ENCODE assay signal across 28 mouse cellular contexts in the genomic region with DNA sequence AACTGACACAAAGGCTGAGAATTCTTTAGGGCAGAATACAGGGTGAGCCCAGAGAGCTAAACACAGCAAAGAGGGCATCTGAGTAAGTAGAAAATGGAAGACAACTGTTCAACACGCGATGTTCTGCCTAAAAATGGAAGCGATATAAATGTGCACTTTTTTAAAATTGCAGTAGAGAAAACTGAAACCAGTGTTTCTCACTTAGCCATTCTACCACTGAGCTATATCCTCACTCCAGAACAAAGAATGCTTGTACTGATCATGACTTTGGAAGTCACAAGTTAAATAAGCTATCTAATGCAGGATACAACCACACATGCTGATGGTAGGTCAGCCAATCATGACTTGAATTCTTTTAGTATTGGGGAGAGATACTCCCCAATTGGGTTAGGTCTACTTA. TPM values are rescaled to one million over a fixed set of nuclear protein-coding genes. Genes with fewer than 3 reads are reported as not detected.
DNase-seq lines count a peak whose midpoint lies in the region; ATAC-seq and TF ChIP-seq lines count a peak whose summit lies in the region.
"Had no signal": no experiment of that assay in that cellular context is flagged by ENCODE, and none has a peak within 500 bp of the region (broad histone marks: within the 10 kb centered on the region; RNA-seq: fewer than 3 reads in every experiment).

No protein-coding gene starts in this region.

- no peaks in the 10 kb centered on the region for H3K9me3 ChIP-seq in midbrain, embryonic 11.5 days (ENCODE audit: control insufficient read depth, low read length)
- no peaks in the 10 kb centered on the region for H3K9me3 ChIP-seq in midbrain, postnatal 0 days (ENCODE audit: low read length)
- H3K9me3 ChIP-seq in CH12.LX (replicated peaks; ENCODE audit: low read length): no peaks in the 10 kb centered on the region
- H3K9me3 ChIP-seq: G1E had no signal

- peak; percentile 84 for ATAC-seq in frontal cortex, adult (ENCODE audit: low TSS enrichment)
- ATAC-seq in midbrain, embryonic 11.5 days (ENCODE audit: low FRiP score): no peak
- no peak for ATAC-seq in midbrain, postnatal 0 days (ENCODE audit: low FRiP score)
- ATAC-seq: activated CD4-positive, CD25-positive, alpha-beta regulatory T cell, adult 4 months; CD4-positive, CD25-positive, alpha-beta regulatory T cell, adult 4 months; Patski had no signal

- H3K4me3 ChIP-seq in midbrain, embryonic 11.5 days (ENCODE audit: low read depth, low read length): no peak overlapping the region
- no peak overlapping the region for H3K4me3 ChIP-seq in midbrain, postnatal 0 days (ENCODE audit: low read depth, low read length)
- H3K4me3 ChIP-seq in CH12.LX (replicated peaks in 1 of 3; ENCODE audit: low read depth in 2 of 3, low read length in 2 of 3, poor library complexity in 1 of 3): no peak overlapping the region

- H3K9ac ChIP-seq in midbrain, embryonic 11.5 days (ENCODE audit: low read length): no peak overlapping the region
- no peak overlapping the region for H3K9ac ChIP-seq in midbrain, postnatal 0 days (replicated peaks; ENCODE audit: low read length, poor library complexity, severe bottlenecking)
- H3K9ac ChIP-seq in CH12.LX (ENCODE audit: insufficient read depth, low read depth): no peak overlapping the region

- H3K4me1 ChIP-seq in midbrain, embryonic 11.5 days (ENCODE audit: control insufficient read depth, insufficient read depth, low read length): no peaks in the 10 kb centered on the region
- H3K4me1 ChIP-seq in midbrain, postnatal 0 days (ENCODE audit: insufficient read depth, low read length): no peaks in the 10 kb centered on the region
- H3K4me1 ChIP-seq in CH12.LX (ENCODE audit: control insufficient read depth in 1 of 2, insufficient read depth in 2 of 2): no peaks in the 10 kb centered on the region

- no peak for TF ChIP-seq CTCF in midbrain, postnatal 0 days (IDR thresholded peaks at IDR 0.05)
- no peak for TF ChIP-seq CTCF in CH12.LX (conservative IDR thresholded peaks at IDR 0.05 in 1 of 2, IDR thresholded peaks at IDR 0.05 in 1 of 2; ENCODE audit: low read depth in 2 of 2, low read length in 2 of 2)

- H3K27ac ChIP-seq in midbrain, embryonic 11.5 days (ENCODE audit: low read depth, low read length): no peak overlapping the region
- H3K27ac ChIP-seq in midbrain, postnatal 0 days (ENCODE audit: low read depth, low read length): no peak overlapping the region
- H3K27ac ChIP-seq in CH12.LX (ENCODE audit: insufficient read depth, low read depth): no peak overlapping the region

- no peaks in the 10 kb centered on the region for H3K27me3 ChIP-seq in midbrain, embryonic 11.5 days (ENCODE audit: control insufficient read depth, insufficient read depth, low read length)
- H3K27me3 ChIP-seq in midbrain, postnatal 0 days (ENCODE audit: insufficient read depth, low read length): no peaks in the 10 kb centered on the region
- no peaks in the 10 kb centered on the region for H3K27me3 ChIP-seq in CH12.LX (replicated peaks)

- no peak for TF ChIP-seq EP300 in CH12.LX (IDR thresholded peaks at IDR 0.05; ENCODE audit: low read length)

- no peak overlapping the region for H3K4me2 ChIP-seq in midbrain, embryonic 11.5 days
- H3K4me2 ChIP-seq in midbrain, postnatal 0 days (ENCODE audit: low read depth, low read length, poor library complexity, severe bottlenecking): no peak overlapping the region
- no peak overlapping the region; the same call in 1 of the 2 replicates for H3K4me2 ChIP-seq in CH12.LX (ENCODE audit: insufficient read depth, low read depth, poor library complexity, severe bottlenecking)

- WGBS in midbrain, embryonic 11.5 days: 90% methylated on average over 3 of the region's 3 CpGs
- 85% methylated on average over 3 of the region's 3 CpGs for WGBS in midbrain, postnatal 0 days

- DNase-seq in frontal cortex, postnatal 14 days (ENCODE audit: low spot score in 2 of 2): no peak
- peak; percentile 64 for DNase-seq in midbrain, embryonic 11.5 days (ENCODE audit: low spot score, missing footprints)
- no peak for DNase-seq in midbrain, postnatal 0 days (ENCODE audit: low spot score)
- no peak for DNase-seq in CH12.LX (ENCODE audit: extremely low read depth)
- peak; percentile 4 for DNase-seq in brain, adult 2 months (ENCODE audit: low read depth, low spot score)
- DNase-seq in testis, postnatal 14 days (ENCODE audit: low spot score): no peak
- no peak for DNase-seq in layer of hippocampus, adult 9-10 months (ENCODE audit: low spot score)
- DNase-seq: adrenal gland, adult 2 months; adrenal gland, adult 8-10 months; adrenal gland, postnatal 10 days; adrenal gland, postnatal 14 days; adrenal gland, postnatal 25 days; adrenal gland, postnatal 36 days; B cell, adult 2 months; cerebellum, adult 11 months; cerebellum, adult 11-12 months; cerebellum, adult 18-20 months; cerebellum, adult 2 months had no signal

- no peak for TF ChIP-seq POLR2A in CH12.LX (IDR thresholded peaks at IDR 0.05; ENCODE audit: low read depth, low read length)

- no peak for TF ChIP-seq RAD21 in CH12.LX (IDR thresholded peaks at IDR 0.05; ENCODE audit: low read depth, low read length)

- dilution Hi-C loops in CH12.LX (cut with MboI; ENCODE audit: extremely low pct_ligation_motif_present, extremely low pct_unique_long_range_greater_than_20kb, low sequenced_read_pairs): no loop called here

- in situ Hi-C loops in CH12.LX (cut with MboI; ENCODE audit: low pct_ligation_motif_present, low pct_unique_long_range_greater_than_20kb, low sequenced_read_pairs): no loop called here

- no peaks in the 10 kb centered on the region for H3K79me2 ChIP-seq in CH12.LX (replicated peaks; ENCODE audit: control insufficient read depth, extremely low read depth, insufficient read depth, poor library complexity, severe bottlenecking)

- H3K36me3 ChIP-seq in midbrain, embryonic 11.5 days (ENCODE audit: control insufficient read depth, insufficient read depth, low read length): no peaks in the 10 kb centered on the region
- no peaks in the 10 kb centered on the region for H3K36me3 ChIP-seq in midbrain, postnatal 0 days (ENCODE audit: insufficient read depth, low read length)
- no peaks in the 10 kb centered on the region for H3K36me3 ChIP-seq in CH12.LX (replicated peaks in 1 of 2; ENCODE audit: control insufficient read depth in 1 of 2, insufficient read depth in 1 of 2, low read length in 1 of 2)
- H3K36me3 ChIP-seq: G1E had no signal

TF ChIP-seq in CH12.LX, 34 proteins besides CTCF, POLR2A, EP300 and RAD21:
- TF ChIP-seq NRF1 (IDR thresholded peaks at IDR 0.05; ENCODE audit: low read depth, low read length) (no peak), TBP (conservative IDR thresholded peaks at IDR 0.05; ENCODE audit: low read depth, low read length) (0 out of 2 replicates have a peak, but pooled peaks have one; percentile 15)
TF ChIP-seq in CH12.LX: peak in this region for 1.

RNA-seq across cellular contexts. Expression of a gene that starts 30.5 kb away (rescaled TPM):
- 0.23 and 0.34 TPM in 2 replicates for polyA plus RNA-seq in midbrain, embryonic 11.5 days (2014; fragmentation: Nextera tagmentation; extraction: Ambion mirVana)
- 0.47 and 1.5 TPM in 2 replicates for total RNA-seq in midbrain, postnatal 0 days (2014; rRNA removed)
- 0.22 and 0.42 TPM in 2 replicates for polyA plus RNA-seq in midbrain, postnatal 0 days (2015; fragmentation: Nextera tagmentation; extraction: Ambion mirVana)
- total RNA-seq in CH12.LX (2012; rRNA removed) (0.47 and 0.63 TPM in 2 replicates), CH12.LX (2014; rRNA removed) (not detected in 2 replicates)
- polyA plus RNA-seq in CH12.LX (2012; ENCODE audit: insufficient read length, low read depth): not detected in 2 replicates
- total RNA-seq: adrenal gland, adult 18-20 months; adrenal gland, adult 2 months; adrenal gland, adult 8-10 months; adrenal gland, postnatal 10 days; adrenal gland, postnatal 14 days; adrenal gland, postnatal 25 days; adrenal gland, postnatal 36 days; adrenal gland, postnatal 4 days; ES-E14; MEL had no signal
- polyA plus RNA-seq: activated CD4-positive, CD25-positive, alpha-beta regulatory T cell, adult 4 months; adrenal gland, adult 2 months; C2C12; CD4-positive, CD25-positive, alpha-beta regulatory T cell, adult 4 months; G1E; Patski had no signal

RNA-seq across cellular contexts. Expression of a gene that starts 30.5 kb away (rescaled TPM):
- polyA plus RNA-seq in midbrain, embryonic 11.5 days (2014; fragmentation: Nextera tagmentation; extraction: Ambion mirVana): 2.6 and 3.5 TPM in 2 replicates
- total RNA-seq in midbrain, postnatal 0 days (2014; rRNA removed): 5.7 and 12.5 TPM in 2 replicates
- 3.9 and 4.5 TPM in 2 replicates for polyA plus RNA-seq in midbrain, postnatal 0 days (2015; fragmentation: Nextera tagmentation; extraction: Ambion mirVana)
- total RNA-seq in CH12.LX (2012; rRNA removed) (0.25 and 0.29 TPM in 2 replicates), CH12.LX (2014; rRNA removed) (not detected in 2 replicates)
- 0.13 TPM in 1 of 2 replicates, not detected in the other for polyA plus RNA-seq in CH12.LX (2012; ENCODE audit: insufficient read length, low read depth)
- total RNA-seq: adrenal gland, adult 18-20 months; adrenal gland, adult 2 months; adrenal gland, adult 8-10 months; adrenal gland, postnatal 10 days; adrenal gland, postnatal 14 days; adrenal gland, postnatal 25 days; adrenal gland, postnatal 36 days; ES-E14; G1E; MEL had no signal
- polyA plus RNA-seq: activated CD4-positive, CD25-positive, alpha-beta regulatory T cell, adult 4 months; adrenal gland, adult 2 months; C2C12; CD4-positive, CD25-positive, alpha-beta regulatory T cell, adult 4 months; G1E; Patski had no signal

Comparison
In these comparisons a context has a peak if more than half of its experiments do, and no peak if none do; other contexts are left out.
1. DNase-seq: peak in midbrain, embryonic 11.5 days (single experiment) and brain, adult 2 months (single experiment); none in frontal cortex, postnatal 14 days (0 of 2), midbrain, postnatal 0 days (single experiment), CH12.LX (single experiment), testis, postnatal 14 days (single experiment) and layer of hippocampus, adult 9-10 months (single experiment).